Mouse (Mus musculus) spleen, postnatal 36 days (tissue): ENCODE measurements at regions not wholly inside any gene's neighbourhood (a gene's known extent, or its start where the extent isn't known, plus 50 kb on each side); places are given as distances from the start of the nearest gene placed in this dataset.

Source experiments
- DNase-seq, 2 experiments: peaks; one replicate each; pipeline ENCODE4 v3.0.0; 2022; ENCODE audit warnings: low spot score in 2 of 2, mixed read lengths in 1 of 2

DNA sequence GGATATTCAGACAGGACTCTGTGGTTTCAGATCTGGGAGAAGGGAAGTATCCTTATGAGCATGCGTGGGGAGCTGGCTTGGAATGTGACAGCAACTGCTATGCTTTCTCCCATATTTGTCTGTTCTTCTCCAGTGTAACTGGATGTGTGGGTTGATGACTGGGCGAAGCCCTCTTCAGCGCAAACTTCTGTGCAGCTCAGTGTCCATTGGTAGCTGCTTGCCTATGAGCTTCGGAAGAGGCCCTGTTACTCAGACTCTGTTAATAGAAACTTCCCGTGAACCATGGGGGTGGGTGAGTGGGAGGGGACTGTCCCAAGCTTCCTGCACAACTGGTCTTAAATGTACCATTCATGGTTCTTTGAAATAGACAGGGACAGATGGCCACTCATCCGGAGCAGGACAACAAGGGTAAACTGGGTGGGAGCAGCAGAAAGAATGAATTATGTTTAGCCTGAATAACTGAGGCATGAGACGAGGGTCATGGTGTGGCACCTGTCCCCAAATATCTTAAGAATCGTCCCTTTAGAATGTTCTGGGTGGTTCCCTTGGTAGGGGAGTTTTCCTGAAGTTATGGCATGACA lies 141.1 kb upstream of the Plxnc1 start:
- DNase-seq = no peak

DNA sequence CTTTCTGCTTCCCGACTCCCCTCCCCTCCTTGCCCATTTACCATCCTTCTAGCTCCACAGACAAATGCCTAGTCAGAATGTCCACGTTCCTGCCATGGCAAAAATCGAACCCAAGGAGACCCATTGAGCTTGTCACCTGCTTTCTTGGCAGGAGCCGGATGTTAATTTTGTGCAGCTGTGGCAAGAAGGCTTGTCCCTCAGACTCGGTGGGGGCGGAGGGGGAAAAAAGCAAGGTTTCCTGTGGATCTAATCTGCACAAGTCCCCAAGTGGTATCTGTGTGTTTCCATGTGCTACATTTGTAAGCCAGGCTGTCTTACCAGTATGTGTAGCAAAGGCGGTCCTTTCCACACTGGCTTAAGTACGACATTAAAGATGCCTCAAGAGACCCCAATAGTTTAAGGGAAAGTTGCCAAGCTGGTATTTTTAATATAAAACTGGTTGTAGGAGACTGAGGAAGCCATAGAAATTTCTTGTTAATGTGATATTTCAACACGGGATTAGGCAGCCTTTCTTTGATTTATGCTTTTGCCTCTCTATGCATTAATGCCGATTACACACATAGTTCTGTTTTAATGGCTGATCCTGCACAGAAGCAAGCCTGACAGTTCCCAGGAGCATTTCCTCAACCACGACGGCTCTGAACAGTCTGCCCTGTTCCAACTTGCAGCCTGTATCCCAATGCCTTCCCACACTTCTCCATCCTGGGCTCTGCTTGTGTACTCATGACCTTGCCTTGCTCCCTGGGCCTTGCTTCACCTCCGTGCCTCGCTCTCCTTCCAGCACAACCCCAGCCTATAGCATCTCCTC lies 138.9 kb upstream of the Plxnc1 start:
- DNase-seq = peak in 1 of 2 experiments; percentile 6

DNA sequence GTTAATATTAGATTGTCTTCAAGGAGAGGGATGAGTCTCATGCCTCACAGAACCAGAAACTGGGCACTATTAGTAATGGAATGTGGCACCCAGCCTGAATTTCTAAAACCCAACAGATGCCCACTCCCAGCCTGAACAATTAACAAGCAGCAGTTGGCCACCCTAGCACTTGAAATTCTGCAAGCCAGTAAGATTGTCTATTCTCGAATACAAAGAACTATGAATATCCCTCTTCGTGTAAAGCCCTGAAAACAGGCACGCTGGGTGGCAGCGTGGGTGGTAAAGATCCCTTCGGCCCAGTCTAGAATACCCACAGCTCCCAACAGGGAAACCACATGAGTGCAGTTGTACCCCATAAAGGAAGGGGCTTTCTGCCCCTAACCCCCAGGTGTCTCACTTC lies 138.0 kb upstream of the Plxnc1 start:
- no peak for DNase-seq

DNA sequence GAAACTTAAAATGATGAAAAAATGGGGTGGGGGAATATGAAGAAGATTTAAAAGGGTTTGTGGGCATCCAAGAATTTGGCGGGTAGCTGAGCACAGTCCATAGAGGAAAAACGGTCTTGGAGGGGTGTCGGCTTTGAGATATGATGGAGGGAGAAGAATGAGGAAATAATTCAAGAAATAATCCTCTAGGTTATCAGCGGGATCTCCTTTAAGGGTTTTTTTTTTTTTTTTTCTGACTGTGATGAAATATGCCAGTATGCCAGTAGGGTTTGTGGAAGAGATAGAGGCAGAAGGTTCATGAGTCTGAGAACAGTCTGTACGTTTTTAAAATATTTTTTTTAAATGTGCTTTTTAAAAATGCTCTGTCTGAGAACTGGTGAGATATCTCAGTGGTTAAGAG lies 135.3 kb upstream of the Plxnc1 start:
- no peak for DNase-seq

DNA sequence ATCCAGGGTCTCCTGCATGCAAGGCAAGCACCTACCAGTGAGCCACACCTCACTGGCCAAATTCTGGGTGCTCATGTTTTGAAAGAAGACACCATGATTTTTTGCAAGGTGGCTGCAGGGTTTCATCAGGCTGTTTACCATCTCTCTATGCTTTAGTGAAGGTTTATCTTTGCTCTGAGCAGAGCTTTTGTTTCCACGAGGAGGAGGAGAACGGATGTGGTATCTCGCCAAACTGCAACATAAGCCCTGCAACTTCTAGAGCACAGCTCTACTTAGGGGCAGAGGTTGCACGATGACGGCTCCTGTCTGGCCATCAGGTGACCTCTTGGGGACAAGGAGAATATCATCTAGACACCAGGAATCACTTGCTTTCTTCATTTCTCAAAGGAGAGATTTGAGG lies 131.8 kb upstream of the Plxnc1 start:
- no peak for DNase-seq

DNA sequence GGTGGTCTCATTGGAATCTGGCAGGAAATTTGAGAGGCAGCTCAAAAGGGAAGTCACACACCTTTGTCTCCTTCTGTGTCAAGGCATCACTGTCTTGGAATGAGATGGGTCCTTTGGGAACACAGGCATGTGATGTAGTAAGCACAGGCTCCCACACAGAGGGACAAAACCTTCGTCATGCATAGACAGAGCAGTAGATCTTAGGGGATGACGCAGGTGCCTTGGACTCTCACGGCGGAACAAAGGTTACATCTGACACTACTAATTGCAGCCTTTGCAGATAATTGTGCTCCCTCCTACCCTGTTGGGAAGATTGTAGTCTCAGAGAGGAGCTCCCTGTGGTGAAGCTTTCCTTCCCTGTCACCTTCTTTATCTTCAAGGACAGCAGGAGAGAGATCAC lies 131.3 kb upstream of the Plxnc1 start:
- no peak for DNase-seq

DNA sequence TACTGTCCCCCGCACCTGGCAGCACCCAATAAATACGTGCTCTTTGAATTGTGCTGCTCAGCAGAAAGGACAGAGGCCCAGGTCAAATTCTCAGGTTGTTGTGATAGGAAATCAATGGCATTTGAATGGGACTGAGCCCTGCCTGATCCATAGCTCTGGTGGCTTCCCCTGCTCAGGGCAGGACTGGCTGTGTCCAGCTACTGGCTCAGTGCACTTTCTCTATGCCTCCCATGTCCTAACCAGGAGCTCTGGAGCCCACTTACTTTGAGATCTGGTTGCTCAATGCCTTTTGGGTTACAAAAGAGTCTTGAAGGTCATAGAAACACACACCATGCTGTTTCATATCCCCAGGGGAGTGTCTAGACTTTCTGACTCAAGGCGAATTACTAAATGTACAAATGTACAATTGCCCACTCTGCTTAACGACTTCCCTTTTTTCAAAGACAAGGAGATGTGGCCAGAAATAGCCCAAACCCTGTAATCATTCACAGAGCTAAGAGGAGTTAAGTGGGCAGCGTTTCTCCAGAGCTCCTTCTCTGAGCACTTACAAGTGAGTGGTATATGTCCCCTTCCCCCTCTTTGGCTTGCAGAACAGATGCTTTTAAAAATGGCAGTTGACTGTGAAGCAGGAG lies 130.4 kb upstream of the Plxnc1 start:
- DNase-seq = peak; percentile 4 to 33

DNA sequence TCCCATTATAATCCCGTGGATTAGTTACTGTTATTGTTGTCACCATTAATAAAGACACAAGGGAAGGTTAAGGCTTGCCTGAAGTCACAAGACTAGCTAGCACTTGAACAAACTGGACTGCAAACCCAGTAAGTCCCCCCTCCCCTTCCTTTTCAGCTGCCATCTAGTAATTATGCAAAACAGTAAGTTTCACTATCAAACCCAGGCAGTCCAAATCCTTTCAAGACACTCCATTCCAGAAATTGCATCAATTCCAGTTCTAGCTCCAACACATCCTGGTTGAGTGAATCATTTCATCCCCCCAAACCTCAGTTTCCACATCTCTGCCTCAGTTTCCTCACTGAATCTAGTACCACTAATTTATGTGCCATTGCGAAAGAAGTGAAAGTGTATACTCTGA lies 129.7 kb upstream of the Plxnc1 start:
- no peak for DNase-seq

DNA sequence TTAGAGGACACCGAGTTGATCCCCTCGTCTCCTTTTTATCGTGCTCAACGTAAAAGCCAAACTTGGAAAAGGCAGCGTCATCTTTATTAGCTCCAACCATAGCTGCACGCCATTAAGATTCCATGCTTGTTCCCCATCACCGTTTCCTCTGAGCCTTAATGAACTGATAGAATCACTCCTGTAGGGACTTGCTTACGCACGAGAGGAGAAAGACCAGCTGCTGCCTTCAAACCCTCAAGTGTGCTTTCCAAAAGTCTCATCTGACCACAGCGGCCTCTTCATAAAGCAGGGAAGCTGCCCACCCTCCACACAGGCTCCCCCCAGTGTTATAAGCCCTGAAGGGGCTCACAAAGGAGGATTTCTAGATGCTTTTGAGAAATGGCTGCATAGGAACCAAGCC lies 123.3 kb upstream of the Plxnc1 start:
- DNase-seq = no peak

DNA sequence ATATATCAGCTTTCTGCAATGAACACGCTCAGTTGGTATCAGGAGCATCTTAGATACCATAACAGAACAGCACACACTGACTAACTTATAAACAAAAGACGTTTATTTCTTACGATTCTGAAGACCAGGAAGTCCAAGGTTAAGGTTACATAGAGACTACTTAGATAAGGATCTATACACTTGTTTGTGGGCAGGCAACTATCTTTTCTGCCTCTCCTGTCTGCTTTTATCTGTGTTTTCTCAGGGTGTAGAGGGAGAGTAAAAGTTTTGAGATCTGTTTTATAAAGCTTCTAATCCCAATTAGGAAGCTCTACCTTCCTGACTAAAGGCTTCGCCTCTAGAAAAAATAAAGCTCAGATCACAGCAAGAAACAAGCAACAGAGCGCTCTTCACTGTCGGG lies 122.1 kb upstream of the Plxnc1 start:
- no peak for DNase-seq

DNA sequence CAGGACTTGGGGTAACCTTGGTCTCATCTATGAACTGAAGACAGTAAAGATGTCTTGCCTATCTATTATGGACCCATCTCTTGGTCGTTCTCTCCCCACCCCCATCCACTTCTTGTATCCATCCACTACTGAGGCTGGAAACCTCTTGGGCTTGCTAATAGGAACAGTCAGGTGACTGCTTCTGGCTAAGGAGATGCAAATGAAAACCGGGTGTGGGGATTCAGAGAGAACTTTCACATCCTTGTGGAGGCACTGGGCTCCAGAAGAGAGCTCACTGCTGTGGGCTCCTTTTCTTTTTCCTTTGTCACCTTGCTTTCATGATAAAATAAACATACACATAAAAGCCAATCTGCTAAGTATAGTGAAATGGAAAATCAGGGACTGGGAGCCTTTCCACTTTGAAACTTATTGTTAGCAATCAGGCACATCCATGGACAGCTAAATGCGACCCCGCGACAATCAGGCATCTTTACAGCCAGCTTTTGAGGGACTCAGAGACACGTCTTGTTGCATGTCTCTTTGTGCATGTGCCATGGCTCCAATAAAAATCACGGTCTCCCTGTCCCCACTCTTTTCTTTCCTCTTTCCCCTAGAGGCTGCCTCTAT lies 115.0 kb upstream of the Plxnc1 start:
- no peak for DNase-seq

DNA sequence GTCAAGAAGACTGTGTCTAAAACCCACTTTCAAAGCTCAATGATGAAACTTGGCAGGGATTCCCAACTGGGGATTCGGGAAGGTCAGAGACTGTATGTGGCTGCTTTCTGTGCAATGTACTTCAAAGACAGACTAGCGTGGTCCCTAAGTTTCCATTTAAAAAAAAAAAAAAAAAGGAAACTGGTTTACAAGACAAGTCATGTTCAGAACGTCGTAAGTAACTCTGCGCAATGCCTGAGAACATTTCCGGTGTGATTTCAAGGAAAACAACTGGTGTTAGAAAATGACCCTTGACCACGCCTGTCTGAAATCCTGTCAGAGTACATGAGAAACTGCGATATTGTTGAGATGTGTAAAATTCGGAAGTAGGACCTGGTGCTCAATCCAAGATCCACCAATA lies 114.4 kb upstream of the Plxnc1 start:
- DNase-seq = no peak

DNA sequence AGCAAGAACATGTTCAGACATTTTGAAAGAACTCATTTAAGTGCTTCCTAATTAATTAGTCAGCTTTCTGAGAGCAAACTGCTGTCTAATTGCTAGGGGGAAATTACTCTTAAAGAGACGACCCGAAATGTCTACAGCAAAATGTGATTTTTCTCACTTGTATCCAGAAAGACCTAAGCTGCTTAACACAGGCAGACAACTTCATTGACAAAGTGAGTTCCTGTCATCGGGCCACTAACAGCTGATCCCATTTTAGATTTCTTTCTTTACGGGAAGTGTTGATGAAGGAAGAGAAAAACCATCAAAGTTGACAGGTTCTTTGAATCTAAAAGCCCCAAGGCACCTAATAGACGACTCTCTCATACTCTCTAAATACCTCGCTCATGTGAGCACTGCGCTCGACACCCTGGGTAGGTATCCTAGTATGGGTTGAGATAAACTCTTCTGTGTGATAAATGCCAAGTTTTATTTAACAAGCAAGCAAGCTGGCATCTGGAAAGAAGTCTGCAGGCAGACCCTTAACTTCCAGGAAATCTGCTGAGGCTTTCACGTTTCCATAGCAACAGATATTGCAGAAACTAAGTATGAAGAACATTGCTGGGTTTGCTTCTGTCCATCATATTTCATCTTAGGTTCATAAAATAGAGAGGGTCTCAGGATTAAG lies 112.5 kb upstream of the Plxnc1 start:
- no peak for DNase-seq

DNA sequence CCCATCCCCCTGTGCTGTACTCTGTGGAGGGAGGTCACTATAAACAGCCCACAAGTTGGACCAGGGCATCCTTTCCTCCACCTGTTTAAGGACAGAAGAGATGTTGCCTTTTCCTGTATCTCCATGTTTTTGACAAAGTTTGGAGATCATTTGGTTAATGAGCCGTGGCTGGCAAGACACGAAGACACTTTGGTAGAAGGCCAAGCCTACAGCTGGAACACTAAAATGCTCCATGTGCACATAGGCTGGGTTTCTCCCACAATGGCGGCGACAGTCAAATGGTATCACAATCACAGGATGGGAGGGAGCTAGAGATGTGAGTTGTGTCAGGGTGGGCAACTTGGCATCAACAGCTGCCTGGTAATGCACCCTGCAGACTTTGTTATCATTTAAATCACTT lies 111.9 kb upstream of the Plxnc1 start:
- DNase-seq = no peak

DNA sequence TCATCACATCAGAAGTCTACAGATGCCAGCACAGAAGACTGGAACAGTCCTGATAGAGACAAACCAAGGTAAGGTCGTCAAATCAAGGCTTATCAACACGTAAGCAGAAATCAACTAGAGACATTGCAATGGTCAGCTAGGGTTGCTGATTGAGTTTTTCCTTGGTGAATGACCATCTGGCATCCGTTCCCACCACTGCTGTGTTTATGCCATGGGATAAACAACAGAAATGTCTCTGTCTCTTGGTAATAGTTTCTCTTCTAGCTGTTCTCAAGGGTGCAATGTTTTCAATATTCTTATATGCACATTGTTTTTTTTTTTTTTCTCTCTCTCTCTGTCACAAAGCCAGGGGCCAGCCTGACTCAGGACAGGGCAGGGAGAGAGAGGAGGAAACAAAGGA lies 110.2 kb upstream of the Plxnc1 start:
- DNase-seq = no peak

DNA sequence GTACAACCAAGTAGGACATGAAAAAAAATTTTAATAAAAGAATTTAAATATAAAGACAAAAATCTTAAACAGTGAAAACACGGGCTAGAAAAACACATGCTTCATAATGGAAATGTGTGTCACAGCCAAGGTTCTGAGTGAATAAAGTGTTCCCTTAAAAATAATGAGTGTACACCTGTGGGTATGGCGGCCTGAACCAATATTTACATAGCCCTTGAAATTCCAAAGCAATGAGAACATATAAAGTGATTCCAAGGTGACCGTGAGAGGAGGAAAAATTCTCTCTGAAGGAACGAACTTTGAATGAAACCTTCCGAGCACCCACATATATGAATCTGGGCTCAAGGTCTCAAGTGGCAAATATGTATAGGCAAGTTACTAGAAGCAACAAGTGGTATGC lies 104.2 kb upstream of the Plxnc1 start:
- no peak for DNase-seq

DNA sequence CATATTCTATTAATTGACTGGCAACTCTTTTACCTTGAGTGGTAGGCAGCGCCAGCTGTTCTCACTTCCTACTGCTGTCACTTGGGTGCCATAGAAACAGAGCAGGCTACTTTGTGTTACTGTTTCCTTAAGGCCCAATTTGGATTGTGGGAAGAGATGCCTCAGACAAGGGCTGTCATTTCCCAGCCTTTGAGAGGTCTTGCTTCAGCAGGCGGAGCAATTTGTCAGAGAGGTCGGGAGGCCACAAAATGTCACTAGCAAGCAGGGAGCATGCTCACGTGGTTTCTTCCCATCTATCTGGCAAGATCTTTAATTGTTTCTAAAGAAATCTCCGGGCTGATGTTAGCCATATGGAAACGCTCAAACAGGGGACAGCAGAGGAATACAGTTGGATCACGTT lies 99.3 kb upstream of the Plxnc1 start:
- DNase-seq = no peak

DNA sequence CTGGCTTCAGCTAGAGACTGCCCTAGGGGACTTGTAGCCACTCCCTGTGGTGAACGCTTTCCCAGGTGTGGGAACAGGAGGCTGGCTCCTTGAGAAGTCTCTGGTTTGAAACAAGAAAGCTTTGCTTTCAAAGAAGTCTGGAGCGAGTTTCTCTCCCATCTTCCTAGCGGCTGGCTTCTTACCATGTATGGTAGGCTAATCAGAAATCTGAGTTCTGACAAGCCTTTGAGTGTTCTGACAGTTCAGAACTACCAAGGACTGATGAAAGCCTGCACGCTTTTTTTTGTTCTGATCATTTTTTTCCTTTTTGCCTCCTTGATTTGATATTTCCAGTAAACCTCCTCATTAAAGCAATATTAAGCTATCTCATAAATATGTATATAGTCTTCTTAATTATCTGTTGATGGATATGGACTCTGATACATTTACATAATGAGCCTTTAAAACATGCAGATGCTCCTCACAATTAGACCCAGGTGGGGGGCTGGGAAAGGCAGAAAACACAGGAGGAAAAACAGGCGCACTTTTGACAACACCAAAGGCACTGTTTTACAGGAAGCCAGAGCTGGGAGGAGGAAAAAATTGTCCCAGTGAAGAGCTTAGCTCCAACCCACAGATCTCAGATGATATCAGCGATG lies 95.7 kb upstream of the Plxnc1 start:
- no peak for DNase-seq

DNA sequence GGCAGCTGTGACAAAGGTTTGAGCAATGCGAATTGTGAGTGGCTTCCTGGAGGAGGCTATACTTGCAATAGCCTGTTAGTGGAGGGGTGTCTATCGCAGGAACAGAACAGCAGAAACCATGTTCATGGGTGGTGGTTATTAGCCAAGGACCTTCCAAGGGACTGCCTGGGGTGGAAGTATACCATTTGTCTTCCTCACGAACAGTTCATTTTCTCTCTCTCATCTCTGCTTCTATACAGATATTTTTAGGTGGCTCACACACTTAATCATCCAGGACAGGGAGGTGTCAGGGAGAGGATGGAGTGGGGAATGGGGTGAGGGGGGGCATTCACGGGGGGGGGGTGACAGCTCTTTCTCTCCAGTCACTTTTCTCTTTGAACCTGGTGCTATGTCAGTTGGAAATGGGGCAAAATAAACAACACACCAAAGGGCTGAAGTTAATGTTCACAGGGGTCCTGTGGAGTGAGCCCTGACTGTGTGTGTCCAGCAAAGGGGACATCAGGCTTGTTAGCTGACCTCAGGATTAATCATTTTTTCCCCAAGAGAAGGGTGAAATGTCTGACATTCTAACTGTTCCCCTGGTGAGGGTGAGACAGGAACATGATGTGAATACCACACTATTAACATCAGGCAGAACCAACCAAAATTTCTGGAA lies 91.5 kb upstream of the Plxnc1 start:
- no peak for DNase-seq

DNA sequence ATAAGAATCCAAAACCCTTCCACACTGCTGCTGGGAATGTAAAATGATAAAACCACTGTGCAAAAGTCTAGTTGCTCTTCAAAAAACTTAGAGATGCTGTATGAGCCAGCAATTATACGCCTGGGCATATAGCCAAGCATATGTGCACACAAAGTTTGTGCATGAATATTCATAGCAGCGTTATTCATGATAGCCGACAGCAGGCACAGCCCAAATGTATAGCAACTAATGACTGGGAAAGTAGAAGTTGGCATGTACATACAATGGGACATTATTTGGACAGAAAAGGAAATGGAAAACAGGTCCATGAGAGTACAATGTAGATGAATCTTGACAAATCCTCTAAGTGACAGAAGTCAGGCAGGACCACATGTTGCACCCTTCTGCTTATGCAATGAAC lies 90.7 kb upstream of the Plxnc1 start:
- DNase-seq = no peak

DNA sequence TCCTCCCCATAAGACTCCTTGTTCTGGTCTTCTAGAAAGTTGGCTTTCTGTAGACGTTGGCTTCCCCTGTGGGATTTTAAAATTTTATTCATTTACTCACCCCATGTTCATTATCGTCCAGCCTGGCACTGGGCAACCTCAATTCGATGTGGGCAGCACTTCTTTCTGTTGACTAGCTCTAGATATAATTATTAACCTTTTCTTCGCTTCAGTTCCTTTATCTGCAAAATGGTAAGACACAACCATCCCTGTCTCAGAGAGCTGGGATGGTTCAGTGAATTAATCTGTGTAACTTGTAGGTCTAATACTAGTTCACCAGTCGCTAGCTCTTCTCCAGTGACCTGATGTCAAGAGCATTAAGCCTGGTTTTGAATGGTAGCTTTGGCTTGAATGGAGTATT lies 89.9 kb upstream of the Plxnc1 start:
- no peak for DNase-seq
